Mouse (Mus musculus): Measurements from ENCODE around the gene Magee2.
"Not testable (repeated sequence)": the region's sequence is repeated elsewhere in the genome, so short reads cannot be mapped to it uniquely, and the experiment has no call there.

Magee2 gene

DNA sequence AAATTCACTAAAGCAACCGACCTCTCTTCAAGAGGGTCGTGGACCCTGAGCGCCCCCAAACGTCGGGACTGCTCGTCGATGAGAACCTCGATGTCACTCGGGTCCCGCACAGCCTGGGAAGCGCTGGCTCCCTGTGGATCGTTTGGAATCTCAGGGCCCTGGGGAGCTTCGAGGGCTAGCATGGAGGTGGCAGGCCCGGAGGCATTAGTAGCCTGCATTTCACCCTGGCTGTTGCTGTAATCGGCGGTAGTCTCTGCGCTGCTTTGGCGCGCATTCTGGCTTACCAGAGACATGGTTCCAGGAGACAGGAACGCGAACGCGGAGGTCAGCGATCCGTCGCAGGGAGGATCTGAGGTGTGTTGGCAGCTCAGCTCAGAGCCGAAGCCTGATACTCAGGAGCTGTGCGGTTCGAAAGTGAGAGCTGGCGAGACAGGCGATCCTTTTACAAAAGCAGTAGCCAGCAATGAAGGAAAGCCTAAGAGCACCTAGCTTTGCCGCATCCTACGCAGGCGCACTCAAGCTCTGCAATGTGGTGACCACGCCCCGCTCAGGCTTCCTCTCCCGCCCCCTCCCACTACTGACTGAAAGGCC is at the start of gene Magee2:
Gene Magee2, minus strand, starts transcription at position 517 of the 591 bp plus-strand sequence.
- no peak for DNase-seq (ENCODE audit: low spot score)

DNA sequence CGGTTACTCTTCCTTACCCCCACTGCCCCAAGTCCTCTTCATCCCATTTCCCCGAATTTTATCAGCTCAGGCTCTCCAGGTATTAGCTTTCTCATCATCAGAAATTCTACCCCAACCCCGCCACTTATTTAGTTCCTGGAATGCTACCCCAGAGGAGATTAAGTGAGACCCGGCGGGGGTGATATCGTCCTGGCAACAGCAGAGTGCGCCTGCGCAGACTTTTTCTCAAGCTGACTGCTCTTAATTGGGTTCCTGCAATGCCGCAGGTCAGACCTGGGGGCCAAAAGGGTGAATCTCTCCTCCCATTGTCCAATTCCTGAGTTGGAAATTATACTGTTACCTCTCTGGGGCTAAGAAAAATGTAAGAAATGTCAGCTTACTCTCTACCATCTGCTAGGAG is 3.5 kb downstream of the Magee2 start:
- DNase-seq (ENCODE audit: low spot score): no peak

DNA sequence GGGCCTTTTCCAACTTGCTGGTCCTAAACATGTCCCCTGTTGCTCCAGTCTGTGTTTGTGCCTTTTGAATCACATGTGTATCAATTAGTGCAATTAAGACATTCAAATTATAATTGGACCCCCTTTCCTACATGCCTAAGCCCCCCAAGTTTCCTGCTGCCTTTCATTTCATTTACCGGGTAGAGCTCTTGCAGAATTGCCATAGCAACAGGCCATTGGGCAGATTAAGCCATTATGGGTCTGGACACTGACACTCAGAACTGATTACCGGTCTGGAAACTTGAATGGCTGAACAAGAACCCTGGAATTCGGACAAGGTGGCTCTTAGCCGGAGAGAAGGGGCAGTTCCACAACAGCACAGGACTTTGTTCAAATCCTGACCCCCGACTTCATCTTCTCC is 39.5 kb downstream of the Magee2 start:
- not testable (repeated sequence) for DNase-seq (ENCODE audit: low spot score)

DNA sequence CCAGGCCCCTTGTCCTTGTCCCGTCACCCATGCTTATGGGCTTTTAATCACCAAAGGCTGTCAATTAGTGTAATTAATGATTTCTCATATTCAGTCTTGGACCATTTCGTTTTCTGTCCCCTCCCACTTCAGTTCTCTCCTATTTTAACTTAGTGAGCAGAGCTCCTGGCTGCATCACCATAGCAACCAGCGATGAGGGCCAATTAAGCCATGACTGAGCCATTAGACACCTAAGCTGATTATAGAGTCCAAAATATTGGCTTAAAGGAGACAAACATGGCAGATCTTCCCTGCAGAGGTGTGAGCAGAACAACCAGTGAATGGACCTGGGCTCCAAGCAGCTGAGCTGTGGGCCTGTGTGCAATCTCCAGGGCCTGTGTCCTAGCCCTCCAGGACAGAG is 40.1 kb downstream of the Magee2 start:
- DNase-seq (ENCODE audit: low spot score): not testable (repeated sequence)

DNA sequence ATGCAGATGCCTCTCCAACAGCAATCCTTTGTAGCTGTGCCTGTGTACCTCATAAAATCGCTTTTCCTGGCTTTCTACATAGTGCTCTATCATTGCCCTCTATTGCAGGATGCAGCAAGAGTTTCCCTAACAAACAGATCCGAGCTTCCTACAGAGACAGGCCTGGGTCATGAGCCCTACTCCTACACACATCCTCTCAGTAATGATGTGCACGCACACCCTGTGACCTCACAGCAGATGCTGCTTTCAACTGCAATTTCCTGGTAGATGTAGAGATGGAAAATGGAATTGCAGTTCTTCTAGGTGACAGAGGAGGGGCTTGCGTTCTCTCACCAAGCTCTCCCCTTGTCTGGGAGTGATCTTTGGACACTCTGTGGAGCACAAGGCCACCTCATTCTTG is 43.4 kb downstream of the Magee2 start:
- DNase-seq (ENCODE audit: low spot score): not testable (repeated sequence)

All from lung, postnatal 25 days (tissue).